Mouse (Mus musculus) mesoderm, embryonic 11.5 days (tissue): ENCODE data around the gene Acot2.
"Not testable (repeated sequence)": the region's sequence is repeated elsewhere in the genome, so short reads cannot be mapped to it uniquely, and the experiment has no call there.

Experiments
- DNase-seq: peaks from one replicate; pipeline ENCODE4 v3.0.0-alpha.2; 2012; ENCODE audit warnings: low read depth, low spot score

The Acot2 gene

DNA sequence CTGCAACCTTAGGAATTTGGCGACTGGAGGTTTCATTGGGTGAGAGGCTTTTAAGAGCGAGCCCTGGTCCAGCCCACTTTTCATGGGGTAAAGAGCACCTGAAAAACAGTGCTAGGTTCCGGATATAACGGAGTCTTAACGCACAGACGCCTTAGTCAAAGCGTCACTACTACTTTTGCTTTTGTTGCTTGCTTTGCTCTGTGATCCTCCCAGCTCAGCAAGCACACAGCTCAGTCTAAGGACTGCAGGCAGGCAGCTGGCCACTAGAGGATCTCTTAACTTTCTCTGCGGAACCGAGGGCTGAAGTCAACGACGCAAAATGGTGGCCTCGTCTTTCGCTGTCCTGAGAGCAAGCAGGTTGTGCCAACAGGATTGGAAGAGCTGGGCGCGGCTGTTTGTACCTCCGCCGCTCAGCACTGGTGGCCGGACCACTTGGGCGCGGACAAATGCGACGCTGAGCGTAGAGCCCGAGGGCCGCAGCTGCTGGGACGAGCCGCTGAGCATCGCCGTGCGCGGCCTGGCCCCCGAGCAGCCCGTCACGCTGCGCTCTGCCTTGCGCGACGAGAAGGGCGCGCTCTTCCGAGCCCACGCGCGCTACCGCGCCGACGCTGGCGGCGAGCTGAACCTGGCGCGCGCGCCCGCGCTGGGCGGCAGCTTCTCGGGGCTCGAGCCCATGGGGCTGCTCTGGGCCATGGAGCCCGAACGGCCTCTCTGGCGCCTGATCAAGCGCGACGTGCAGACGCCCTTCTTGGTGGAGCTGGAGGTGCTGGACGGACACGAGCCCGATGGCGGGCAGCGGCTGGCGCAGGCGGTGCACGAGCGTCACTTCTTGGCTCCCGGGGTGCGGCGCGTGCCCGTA lies at the start of gene Acot2:
TSS of gene Acot2 (plus strand) at position 279 of the 859 bp plus-strand sequence.
- peak; percentile 86 for DNase-seq

DNA sequence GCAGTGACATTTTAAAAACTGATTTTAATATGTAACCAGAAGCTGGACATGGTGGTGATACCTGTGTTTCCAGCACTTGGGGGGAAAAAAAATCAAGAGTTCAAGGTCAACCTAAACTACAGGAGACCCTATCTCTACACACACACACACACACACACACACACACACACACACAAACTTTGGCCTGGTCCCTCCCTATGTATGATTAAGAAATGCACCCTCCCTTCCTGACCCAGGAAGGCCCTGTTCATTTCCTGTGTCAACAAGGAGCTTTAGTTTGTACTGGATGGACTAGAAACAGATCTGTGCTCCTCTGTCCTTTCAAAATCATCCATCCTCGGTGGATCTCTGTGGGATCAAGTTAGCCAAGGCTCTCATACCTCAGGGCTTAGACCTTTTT lies 49.1 kb upstream of the Acot2 start:
- not testable (repeated sequence) for DNase-seq

DNA sequence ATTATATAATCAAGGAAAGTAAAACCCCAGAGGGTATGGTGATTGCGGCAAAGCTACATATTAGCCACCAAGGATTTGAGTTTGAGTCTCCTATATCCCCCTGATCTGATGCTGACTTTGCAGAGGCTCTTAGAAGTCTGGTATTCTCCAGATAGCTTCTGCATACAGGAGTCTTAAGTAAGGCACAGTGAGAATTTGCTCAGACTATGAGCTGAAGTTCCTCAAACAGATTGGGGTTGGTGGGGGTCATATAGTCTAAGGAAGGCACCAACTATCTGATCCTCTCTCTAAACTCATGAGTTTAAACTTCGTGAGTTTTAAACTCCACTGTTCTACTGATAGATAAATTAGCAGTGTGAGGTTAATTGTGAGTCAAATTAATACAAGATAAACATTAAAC lies 48.3 kb upstream of the Acot2 start:
- DNase-seq = no peak

DNA sequence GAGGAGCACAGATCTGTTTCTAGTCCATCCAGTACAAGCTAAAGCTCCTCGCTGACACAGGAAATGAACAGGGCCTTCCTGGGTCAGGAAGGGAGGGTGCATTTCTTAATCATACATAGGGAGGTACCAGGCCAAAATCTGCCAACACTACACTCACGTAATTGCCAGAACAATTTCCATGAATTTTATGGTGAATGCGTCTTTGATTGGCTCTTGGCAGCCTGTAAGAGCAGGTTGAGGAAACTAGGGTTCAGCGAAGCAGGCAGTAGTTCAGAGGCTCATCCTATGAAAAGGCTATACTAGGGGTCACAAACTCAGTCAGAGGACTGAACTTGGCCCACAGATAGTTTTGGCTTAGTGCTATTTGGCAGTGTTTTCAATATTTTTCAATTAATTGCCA lies 47.6 kb upstream of the Acot2 start:
- DNase-seq = no peak

DNA sequence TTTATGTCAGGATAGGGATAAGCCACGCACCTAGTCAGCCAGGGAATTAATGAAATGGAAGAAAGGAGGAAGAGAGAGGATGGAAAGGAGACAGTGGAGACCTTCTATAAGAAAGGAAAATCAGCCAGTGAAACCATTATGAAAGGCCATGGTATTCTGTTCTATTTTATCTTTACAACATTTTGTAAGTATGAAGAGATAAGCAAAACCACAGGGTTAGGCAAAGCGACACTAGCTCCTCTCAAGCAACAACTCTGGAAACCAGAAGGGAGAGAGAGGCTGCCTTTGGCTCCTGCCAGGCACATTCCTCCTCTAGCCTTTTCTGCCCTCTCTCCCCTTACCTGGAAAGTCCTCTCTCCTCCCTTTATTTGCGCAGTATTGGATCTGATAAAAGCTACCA lies 45.7 kb upstream of the Acot2 start:
- DNase-seq = no peak

DNA sequence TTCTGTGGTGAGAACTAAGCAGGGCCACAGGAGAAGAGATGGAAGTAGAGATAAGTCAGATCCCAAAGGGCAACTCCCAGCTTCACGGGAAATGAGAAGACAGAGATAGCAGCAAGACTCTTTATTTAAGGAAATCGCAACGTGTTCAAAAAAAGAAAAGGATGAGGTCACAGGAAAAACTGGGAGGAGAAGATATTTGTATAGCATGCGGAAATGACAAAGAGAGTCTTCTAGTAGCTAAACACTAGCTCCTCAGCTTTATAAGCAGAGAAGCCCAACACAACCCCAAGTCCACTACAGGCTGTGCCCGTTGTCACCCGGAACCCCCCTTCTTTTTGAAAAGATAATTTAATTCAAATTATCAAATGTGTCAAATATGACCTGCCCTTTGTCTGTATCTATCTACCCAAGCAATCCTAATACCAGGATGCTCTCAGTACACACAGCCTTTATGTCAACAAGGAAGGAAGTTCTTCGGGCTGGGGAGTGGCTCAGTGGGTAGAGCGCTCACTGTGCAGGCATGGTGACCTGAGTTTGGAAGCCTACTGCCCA lies 40.3 kb upstream of the Acot2 start:
- no peak for DNase-seq

DNA sequence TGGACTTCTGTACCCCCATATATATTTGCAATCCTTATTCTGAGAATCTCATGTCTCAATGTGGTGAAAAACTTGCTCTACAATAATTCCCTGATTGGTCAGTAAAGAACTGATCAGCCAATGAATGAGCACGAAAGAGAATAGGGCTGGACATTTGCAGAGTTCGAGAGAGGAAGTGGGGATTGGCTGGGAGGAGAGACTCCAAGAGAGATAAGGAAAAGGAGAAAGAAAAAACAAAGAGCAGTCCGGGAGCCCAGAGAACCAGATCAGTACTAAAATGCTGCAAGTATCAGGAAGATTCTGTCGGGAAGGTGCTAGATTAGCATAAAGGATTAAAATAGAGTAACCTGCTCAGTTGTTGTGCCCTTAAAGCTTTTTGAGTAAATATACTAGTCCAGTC lies 38.6 kb upstream of the Acot2 start:
- DNase-seq = no peak

DNA sequence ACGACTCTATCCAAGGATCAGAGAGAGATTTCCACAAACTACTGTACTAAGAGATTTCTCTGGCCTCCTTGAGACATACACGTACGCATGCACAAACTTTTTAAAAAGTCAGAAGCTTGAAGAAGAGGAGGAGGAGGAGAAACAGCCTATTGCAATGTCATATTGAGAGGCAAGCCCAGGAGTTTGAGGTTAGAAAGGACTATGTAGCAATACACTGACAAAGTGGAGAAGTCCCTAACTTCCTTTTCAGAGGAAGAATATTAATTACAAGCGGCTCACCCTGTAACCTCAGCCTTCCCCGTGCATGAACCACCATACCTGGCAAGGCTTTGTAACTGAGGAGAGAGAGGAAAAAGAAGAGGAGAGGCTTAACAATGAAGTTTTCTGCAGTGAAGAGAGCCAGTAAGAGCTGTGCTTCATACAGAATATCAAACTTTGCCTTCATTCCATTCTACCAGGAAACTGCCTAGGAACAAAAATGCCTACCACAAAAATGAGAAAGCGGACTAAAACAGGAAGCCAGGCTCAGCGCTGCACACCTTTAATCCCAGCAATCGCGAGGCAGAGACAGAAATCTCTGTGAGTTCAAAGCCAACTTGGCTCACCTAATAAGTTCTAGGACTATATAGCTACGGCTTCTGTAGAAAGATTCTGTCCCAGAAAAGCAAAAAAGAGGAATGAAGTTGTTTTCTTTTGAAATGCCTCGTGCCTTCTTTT lies 37.7 kb upstream of the Acot2 start:
- no peak for DNase-seq

DNA sequence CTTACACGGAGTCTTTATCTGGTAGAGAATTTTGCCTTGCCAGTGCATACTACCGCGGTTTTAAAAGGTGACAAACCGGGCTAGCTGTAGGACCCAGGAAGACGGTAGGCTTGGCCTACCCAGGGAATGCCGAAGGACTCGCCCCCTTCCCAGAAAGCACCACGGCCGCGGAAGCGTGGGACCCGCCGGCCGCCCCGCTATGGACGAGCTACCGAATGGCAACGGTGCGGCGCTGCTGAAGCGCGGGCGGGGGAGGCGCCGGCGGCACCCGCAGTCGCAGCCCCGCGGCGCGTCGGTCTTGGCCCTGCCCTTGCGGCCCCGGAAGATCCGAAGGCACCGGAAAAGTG lies 37.2 kb upstream of the Acot2 start, which contains the start of gene Riox1:
TSS of gene Riox1 (plus strand) at position 116 of the 347 bp plus-strand sequence.
- DNase-seq = peak; percentile 87

DNA sequence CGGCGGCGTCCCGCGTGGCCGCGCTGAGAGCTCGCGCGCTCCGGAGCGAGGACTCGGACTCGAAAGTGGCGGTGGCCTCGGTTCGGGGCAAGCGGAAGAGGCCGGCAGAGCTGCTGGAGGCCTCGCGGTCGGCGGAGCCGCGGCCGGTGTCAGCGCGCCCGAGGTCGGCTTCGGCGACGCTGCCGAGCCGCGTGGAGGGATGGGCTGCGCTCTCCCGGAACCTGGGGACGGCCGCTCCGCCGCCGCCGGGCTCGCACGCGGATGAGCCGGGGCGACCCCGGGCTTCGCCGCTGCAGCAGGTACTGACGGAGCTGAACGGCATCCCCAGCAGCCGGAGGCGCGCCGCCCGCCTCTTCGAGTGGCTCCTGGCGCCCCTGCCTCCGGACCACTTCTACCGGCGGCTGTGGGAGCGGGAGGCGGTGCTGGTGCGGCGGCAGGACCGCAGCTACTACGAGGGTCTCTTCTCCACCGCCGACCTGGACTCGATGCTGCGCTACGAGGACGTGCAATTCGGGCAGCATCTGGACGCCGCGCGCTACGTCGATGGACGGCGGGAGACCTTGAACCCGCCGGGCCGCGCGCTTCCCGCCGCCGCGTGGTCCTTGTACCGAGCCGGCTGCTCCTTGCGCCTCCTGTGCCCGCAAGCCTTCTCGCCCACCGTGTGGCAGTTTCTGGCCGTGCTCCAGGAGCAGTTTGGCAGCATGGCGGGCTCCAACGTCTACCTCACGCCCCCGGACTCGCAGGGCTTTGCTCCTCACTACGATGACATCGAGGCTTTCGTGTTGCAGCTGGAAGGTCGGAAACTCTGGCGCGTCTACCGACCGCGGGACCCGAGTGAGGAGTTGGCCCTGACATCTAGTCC lies 36.6 kb upstream of the Acot2 start:
- peak; percentile 39 for DNase-seq

DNA sequence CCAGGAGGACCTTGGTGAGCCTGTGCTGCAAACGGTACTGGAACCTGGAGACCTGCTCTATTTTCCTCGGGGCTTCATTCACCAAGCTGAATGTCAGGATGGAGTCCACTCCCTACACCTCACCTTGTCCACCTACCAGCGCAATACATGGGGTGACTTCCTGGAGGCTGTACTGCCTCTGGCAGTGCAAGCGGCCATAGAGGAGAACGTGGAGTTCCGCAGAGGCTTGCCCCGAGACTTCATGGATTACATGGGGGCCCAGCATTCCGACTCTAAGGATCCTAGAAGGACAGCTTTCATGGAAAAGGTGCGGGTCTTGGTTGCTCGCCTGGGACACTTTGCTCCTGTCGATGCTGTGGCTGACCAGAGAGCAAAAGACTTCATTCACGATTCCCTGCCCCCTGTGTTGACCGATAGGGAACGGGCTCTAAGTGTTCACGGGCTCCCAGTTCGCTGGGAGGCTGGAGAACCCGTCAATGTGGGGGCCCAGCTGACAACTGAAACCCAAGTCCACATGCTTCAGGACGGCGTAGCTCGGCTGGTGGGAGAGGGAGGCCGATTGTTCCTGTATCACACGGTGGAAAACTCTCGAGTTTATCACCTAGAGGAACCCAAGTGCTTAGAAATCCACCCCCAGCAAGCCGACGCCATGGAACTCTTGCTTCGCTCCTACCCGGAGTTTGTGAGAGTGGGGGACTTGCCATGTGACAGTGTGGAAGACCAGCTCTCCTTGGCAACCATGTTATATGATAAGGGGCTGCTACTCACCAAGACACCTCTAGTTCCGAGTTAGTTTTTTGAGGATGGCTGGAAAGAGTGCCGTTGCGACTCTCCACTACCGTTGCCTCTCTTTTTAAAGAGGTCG lies 35.7 kb upstream of the Acot2 start:
- no peak for DNase-seq

DNA sequence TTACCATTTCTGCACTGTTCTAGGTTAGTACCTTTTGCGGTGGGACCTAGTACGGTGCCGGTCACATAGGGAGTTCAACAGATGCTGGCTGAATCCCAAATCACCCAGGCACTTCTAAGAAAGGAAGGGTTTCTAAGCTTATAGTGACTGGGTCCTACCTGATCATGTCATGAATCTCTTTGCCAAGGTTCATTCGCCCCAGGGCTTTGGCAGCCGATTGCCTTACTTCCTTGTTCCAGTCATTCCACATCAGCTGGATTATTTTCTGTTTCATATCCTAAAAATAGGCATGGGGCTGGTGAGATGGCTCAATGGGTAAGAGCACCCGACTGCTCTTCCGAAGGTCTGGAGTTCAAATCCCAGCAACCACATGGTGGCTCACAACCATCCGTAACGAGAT lies 29.4 kb upstream of the Acot2 start:
- no peak for DNase-seq

DNA sequence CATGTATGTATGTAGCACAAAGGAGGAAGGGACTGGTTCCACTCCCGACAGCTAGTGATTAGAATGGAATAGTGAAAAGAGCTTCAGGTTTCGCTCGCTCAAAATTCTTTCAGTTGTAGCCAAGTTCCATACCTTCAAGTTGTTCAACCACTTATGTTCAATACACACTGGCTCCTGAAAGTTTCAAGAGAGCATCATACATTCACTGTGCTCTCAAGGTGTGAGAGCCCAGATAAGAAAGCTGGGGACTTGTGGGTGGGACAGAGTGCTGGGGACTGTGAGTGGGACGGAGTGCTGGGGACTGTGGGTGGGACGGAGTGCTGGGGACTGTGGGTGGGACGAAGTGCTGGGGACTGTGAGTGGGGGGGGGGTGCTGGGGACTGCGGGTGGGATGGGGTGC lies 22.4 kb upstream of the Acot2 start:
- DNase-seq = no peak

DNA sequence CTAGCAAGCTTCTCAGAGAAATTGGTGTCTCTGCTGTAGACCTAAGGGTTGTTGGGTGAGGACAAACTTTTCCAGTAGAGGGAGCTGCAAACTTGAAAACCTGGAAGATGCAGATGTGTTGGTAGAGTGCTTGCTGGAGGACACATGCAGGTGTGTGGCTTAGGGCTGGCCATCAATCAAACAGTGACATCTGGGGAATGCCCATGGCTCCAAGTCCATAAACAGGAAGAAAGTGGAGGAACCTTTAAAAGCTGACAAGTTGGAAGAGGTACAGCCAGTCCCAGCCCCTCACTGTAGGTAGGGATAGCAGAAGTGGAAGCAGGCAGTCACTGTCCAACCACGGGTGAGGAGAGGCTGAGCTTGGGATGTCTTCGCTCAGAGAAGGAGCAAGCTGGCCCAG lies 15.5 kb upstream of the Acot2 start:
- DNase-seq = peak; percentile 50

DNA sequence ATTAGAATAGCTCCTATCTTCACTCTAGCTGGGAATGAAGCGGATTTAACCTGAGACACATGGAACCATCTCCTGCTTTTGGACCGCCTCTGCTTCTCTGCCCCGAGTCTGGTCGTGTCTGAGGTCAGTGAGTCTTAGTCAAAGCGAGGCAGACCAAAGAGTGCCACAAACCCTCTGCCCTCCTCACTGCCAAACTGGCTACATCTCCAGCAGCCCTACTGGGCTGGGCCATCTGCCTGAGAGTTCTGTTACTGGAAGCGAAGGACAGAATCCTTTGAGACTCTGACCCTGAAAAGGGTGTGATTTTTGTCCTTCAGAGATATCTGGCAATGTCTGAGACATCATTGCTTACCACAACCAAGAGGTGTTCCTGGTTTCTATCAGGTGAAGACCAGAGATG lies 8.8 kb upstream of the Acot2 start:
- DNase-seq = no peak

DNA sequence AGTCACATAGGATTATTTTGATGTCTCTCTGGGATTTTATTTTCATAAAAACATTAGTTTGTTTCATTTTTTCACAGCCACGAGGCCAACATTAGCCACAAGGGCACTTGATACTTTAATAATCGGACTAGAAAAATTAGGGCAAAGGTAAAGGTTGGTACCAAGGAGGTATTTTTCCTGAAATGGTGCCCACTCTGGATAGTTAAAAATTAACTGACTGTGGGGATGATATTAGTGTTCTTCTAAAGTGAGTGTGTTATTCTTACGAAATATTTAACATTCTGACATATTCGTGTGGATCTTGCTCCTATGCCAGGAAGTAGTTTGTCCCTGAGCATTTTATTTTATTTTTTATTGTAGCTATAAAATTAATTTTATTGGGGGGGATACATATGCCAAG lies 6.0 kb upstream of the Acot2 start:
- DNase-seq = no peak

DNA sequence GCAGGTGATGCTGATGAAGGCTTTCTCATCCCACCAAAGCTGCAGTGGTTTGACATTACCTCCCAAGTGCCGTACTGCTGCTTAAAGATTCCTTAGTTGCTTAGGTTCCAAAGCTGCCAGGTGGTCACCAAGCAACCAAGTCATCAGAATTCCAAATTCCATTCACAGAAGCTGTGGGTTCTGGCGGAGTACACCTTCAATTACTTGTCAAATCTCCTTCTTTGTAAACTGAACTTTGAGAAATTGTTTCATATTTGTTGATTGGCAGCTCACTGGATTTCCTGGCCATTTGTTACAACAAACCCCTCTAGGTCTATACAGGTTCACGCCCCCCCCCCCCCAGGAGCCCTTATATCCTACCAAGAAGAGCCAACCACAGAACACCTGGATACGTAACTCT lies 2.9 kb upstream of the Acot2 start, which contains the start of gene Heatr4:
TSS of gene Heatr4 (minus strand) at position 101 of the 400 bp plus-strand sequence.
- DNase-seq = no peak

DNA sequence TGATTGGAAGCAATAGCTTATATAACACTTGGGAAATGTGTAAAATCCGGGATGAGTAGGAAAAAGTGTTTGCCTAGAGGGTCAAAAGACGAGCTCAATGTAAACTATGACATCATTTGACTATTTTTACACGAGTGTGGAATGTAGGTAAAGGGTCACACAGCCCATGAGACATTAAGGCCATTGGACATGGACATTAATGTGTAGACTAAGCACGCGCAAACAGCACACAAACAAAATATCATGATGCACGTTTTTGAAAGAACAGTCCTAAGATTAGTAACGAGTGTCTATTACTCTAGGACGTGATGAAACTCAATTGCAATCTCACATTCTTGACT lies 449 bp upstream of the Acot2 start:
- DNase-seq = peak; percentile 19

DNA sequence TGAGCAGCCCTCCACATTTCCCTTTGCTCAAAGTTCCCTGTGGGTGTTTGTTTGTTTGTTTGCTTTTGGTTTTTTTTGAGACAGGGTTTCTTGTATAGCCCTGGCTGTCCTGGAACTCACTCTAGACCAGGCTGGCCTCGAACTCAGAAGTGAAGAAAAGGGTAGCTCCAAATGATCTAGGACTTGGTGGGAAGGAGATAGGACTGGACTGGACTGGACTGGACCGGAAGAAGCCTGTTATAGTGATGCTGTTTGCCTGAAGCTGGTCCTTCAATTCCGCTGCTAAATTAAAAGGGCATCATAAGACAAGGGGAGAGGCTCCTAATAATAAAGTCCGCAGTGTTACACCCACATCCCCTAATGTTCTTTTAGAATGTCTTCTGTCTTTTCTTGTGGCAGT lies 822 bp downstream of the Acot2 start:
- no peak for DNase-seq

DNA sequence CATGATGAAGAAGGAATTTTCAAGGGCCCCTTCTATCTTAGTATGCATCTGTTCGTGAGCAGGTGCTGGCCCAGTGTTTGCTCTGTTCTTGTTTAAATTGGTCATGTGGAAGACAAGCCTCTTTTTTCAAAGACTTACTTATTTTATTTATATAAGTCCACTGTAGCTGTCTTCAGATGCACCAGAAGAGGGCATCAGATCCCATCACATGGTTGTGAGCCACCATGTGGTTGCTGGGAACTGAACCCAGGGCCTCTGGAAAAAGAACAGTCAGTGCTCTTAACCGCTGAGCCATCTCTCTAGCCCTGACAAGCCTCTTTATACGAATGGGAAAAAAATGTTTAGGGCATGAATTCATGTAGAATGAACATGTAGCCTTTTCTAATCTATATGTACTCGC lies 1.7 kb downstream of the Acot2 start:
- DNase-seq = no peak

DNA sequence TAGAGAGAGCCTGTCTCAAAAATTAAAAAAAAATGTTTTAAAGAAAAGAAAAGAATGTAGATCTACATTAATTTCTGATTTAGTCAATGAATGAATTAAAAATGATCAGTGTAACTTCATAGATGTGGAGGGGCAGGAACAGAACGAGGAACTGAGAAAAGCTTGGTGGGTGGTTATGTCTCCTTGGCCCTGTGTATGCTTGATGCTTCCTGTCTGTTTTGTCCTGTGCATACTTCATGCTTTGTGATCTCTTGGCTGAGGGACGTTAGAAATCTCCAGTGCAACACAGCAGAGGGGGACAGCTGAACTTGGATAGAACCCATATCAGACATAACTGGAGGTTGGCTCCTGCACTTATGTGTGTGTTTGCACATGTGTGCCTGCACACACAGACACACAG lies 9.6 kb downstream of the Acot2 start:
- DNase-seq = no peak
